8 mouse cellular contexts compared by ENCODE assay signal in the genomic region with DNA sequence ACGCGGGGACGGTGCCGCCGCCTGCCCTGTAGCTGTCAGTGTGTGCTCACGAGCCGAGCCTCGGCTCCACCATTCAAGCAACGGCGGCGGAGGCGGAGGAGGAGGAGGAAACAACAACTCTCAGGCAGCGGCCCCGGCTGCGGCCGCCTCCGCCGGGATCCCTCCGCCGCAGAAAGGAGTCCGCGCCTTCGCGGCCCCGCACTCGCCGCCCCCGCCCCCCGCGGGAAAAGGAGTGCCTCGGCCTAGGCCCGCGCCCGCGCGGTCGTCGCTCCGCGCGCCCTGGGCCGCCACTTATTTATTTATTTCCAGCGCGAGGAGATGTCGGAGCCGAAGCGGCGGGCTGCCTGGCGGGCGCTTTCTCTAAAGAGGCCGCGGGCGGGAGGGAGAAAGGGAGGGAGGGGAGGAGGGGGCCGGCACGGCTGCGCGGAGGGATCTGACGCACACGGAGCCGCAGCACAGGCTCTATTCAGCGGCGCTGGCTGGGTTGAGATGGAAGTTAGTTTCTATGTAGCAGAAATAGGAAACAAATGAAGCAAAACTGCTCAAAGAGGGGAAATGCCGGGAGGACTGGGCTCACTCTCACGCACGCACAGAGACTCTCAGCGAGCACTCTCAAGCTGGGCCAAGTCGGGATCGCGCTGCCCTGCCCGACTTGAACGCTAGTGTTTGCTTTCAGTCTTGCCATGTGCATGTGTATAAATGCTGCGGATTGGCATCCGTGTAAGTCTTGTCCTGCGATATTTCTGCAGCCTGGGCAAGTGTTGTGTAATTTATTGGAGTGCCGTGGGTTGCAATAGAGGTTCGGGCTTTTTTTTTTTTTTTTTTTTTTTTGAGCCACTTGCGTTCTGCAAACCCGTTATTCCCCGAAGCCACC. TPM values are rescaled to one million over a fixed set of nuclear protein-coding genes. Genes with fewer than 3 reads are reported as not detected.
DNase-seq lines count a peak whose midpoint lies in the region; ATAC-seq and TF ChIP-seq lines count a peak whose summit lies in the region.

A gene (minus strand): TSS at position 175 of the 874 bp plus-strand sequence.

- no peaks in the 10 kb centered on the region for H3K27me3 ChIP-seq in G1E (ENCODE audit: insufficient read depth, low read length)
- no peaks in the 10 kb centered on the region for H3K27me3 ChIP-seq in forebrain, embryonic 16.5 days (replicated peaks; ENCODE audit: control insufficient read depth, insufficient read depth, low read length)
- H3K27me3 ChIP-seq in lung, embryonic 16.5 days (ENCODE audit: control insufficient read depth, insufficient read depth, low read depth, low read length) = no peaks in the 10 kb centered on the region

- no peaks in the 10 kb centered on the region for H3K9me3 ChIP-seq in G1E (replicated peaks)
- no peaks in the 10 kb centered on the region for H3K9me3 ChIP-seq in forebrain, embryonic 16.5 days (ENCODE audit: control insufficient read depth, low read length)
- no peaks in the 10 kb centered on the region for H3K9me3 ChIP-seq in lung, embryonic 16.5 days (ENCODE audit: control insufficient read depth, low read length)

- peak within 1 kb of the TSS; percentile 99 for H3K9ac ChIP-seq in forebrain, embryonic 16.5 days (replicated peaks; ENCODE audit: low read depth, low read length)
- peak within 1 kb of the TSS; percentile 87 for H3K9ac ChIP-seq in lung, embryonic 16.5 days (ENCODE audit: low read length)

- peaks cover 18% of the 10 kb centered on the region for H3K4me1 ChIP-seq in G1E (ENCODE audit: insufficient read depth, low read depth, low read length)
- peaks cover 17% of the 10 kb centered on the region for H3K4me1 ChIP-seq in forebrain, embryonic 16.5 days (replicated peaks; ENCODE audit: control insufficient read depth, insufficient read depth, low read length)
- peaks cover 7% of the 10 kb centered on the region for H3K4me1 ChIP-seq in lung, embryonic 16.5 days (replicated peaks; ENCODE audit: control insufficient read depth, insufficient read depth, low read length)

- peak within 1 kb of the TSS; percentile 83 for H3K4me2 ChIP-seq in forebrain, embryonic 16.5 days (ENCODE audit: low read length)
- H3K4me2 ChIP-seq in lung, embryonic 16.5 days (ENCODE audit: low read depth, low read length) = peak within 1 kb of the TSS; percentile 74

- intact Hi-C loops in heart, postnatal 36 days (cut with DNase I) = loop anchor here (2.0 to 10.0 kb wide), 4 partner anchors 171 to 569 kb away; a partner anchor contains a TSS

- H3K4me3 ChIP-seq in G1E (ENCODE audit: low read depth, low read length) = peak within 1 kb of the TSS; percentile 88
- H3K4me3 ChIP-seq in forebrain, embryonic 16.5 days (replicated peaks; ENCODE audit: low read length) = peak within 1 kb of the TSS; percentile 94
- H3K4me3 ChIP-seq in lung, embryonic 16.5 days (ENCODE audit: low read length) = peak within 1 kb of the TSS; percentile 68

- no peak for TF ChIP-seq CTCF in G1E (IDR thresholded peaks at IDR 0.05; ENCODE audit: low read depth, low read length)

- DNase-seq in G1E (ENCODE audit: low spot score) = peak; percentile 65
- DNase-seq in cerebellum, adult 18-20 months = peak; percentile 89 to 98
- peak; percentile 96 to 98 for DNase-seq in heart, postnatal 36 days
- peak; percentile 87 for DNase-seq in layer of hippocampus, adult 9-10 months (ENCODE audit: low spot score)
- DNase-seq in ovary, postnatal 10 days (ENCODE audit: low spot score) = peak; percentile 97
- peak; percentile 93 to 96 for DNase-seq in thymus, postnatal 10 days (ENCODE audit: low spot score in 2 of 2)

- H3K36me3 ChIP-seq in G1E (replicated peaks) = peaks cover 8% of the 10 kb centered on the region
- H3K36me3 ChIP-seq in forebrain, embryonic 16.5 days (ENCODE audit: control insufficient read depth, insufficient read depth) = no peaks in the 10 kb centered on the region
- peaks cover under 1% of the 10 kb centered on the region; the same call in 1 of the 2 replicates for H3K36me3 ChIP-seq in lung, embryonic 16.5 days (ENCODE audit: control insufficient read depth, insufficient read depth, low read length)

- peak within 1 kb of the TSS; percentile 100 for H3K27ac ChIP-seq in forebrain, embryonic 16.5 days (ENCODE audit: low read length)
- H3K27ac ChIP-seq in lung, embryonic 16.5 days (ENCODE audit: low read length) = peak within 1 kb of the TSS; percentile 99

- WGBS in forebrain, embryonic 16.5 days = under 1% methylated on average over 62 of the region's 79 CpGs
- WGBS in lung, embryonic 16.5 days = under 1% methylated on average over 72 of the region's 79 CpGs

- ATAC-seq in G1E (ENCODE audit: extremely low read depth, insufficient number of reproducible peaks, low FRiP score, poor library complexity, severe bottlenecking) = peak; percentile 54
- ATAC-seq in forebrain, embryonic 16.5 days = peak; percentile 82
- ATAC-seq in lung, embryonic 16.5 days (ENCODE audit: low read depth) = peak; percentile 83

RNA-seq across cellular contexts. Expression of the gene that starts here (rescaled TPM):
- 162 and 176 TPM in 2 replicates for total RNA-seq in G1E (2014; fragmentation: Nextera tagmentation)
- 121 and 140 TPM in 2 replicates for total RNA-seq in G1E (2017)
- polyA plus RNA-seq in G1E (2012) = 5.5 and 6.7 TPM in 2 replicates
- 139 and 143 TPM in 2 replicates for polyA plus RNA-seq in forebrain, embryonic 16.5 days (2015; fragmentation: Nextera tagmentation; extraction: Ambion mirVana)
- 10 to 100 TPM; 33.3 to 33.5 TPM for total RNA-seq in heart, postnatal 36 days (2021)
- polyA plus RNA-seq in lung, embryonic 16.5 days (2015; fragmentation: Nextera tagmentation; extraction: Ambion mirVana) = 77.9 and 79.3 TPM in 2 replicates

Comparison
In these comparisons a context has a peak if more than half of its experiments do, and no peak if none do; other contexts are left out.
1. Peak in every context shown above with its lines: DNase-seq, ATAC-seq, H3K4me3 ChIP-seq and H3K27ac ChIP-seq.
2. RNA of the gene that starts here (polyA plus RNA-seq): 139 to 143 TPM in forebrain, embryonic 16.5 days and 77.9 to 79.3 TPM in lung, embryonic 16.5 days; 5.5 to 6.7 TPM in G1E; every median in the first group is over 10 times any median in the second.